Mouse (Mus musculus) stomach, postnatal 0 days (tissue): ENCODE results near the gene Olfr222. TPM values are rescaled to one million over a fixed set of nuclear protein-coding genes. Genes with fewer than 3 reads are reported as not detected.

ENCODE experiments used
- ATAC-seq: fragments of 200-750 bp; cut with Nextera tagmentation; 2 replicates; pipeline ENCODE4 v1.8.0; 2017; ENCODE audit not compliant: low FRiP score, low TSS enrichment
- DNase-seq: peaks from one replicate; pipeline ENCODE4 v3.0.0-alpha.2; 2016; ENCODE audit warnings: low spot score
- H3K27ac ChIP-seq: fragments of 300-500 bp; sonication (generic); replicated peaks from 2 replicates; pipeline ENCODE4 v1.5.1; 2014; ENCODE audit warnings: mild to moderate bottlenecking, control low read depth
- H3K27me3 ChIP-seq: fragments of 300-500 bp; sonication (generic); 2 replicates; pipeline ENCODE4 v1.6.1; 2014; ENCODE audit warnings: low read length; ENCODE audit not compliant: control insufficient read depth, insufficient read depth
- H3K36me3 ChIP-seq: fragments of 300-500 bp; sonication (generic); 2 replicates; pipeline ENCODE4 v1.6.1; 2014; ENCODE audit warnings: low read length, mixed read lengths; ENCODE audit not compliant: control insufficient read depth, insufficient read depth
- H3K4me1 ChIP-seq: fragments of 300-500 bp; sonication (generic); replicated peaks from 2 replicates; pipeline ENCODE4 v1.6.1; 2014; ENCODE audit warnings: antibody characterized with exemption; ENCODE audit not compliant: control insufficient read depth, insufficient read depth
- H3K4me2 ChIP-seq: fragments of 300-500 bp; sonication (generic); replicated peaks from 2 replicates; pipeline ENCODE4 v1.6.1; 2014; ENCODE audit warnings: low read depth, mild to moderate bottlenecking, control low read depth, moderate library complexity
- H3K4me3 ChIP-seq: fragments of 300-500 bp; sonication (generic); 2 replicates; pipeline ENCODE4 v1.5.1; 2014; ENCODE audit warnings: low read depth, low read length, control low read depth
- H3K9ac ChIP-seq: fragments of 300-500 bp; sonication (generic); 2 replicates; pipeline ENCODE4 v1.6.1; 2014; ENCODE audit warnings: mild to moderate bottlenecking, low read length, control low read depth, mixed read lengths
- H3K9me3 ChIP-seq: fragments of 300-500 bp; sonication (generic); 2 replicates; pipeline ENCODE4 v1.6.1; 2016; ENCODE audit warnings: low read length; ENCODE audit not compliant: control insufficient read depth
- CTCF ChIP-seq: IDR thresholded peaks from 2 replicates; pipeline ENCODE4 v1.5.1; 2016; ENCODE audit warnings: antibody characterized with exemption, low read depth, mild to moderate bottlenecking, moderate library complexity
- EP300 ChIP-seq: optimal IDR thresholded peaks from 2 replicates; pipeline ENCODE3; 2016; ENCODE audit warnings: antibody characterized with exemption
- WGBS: fragments of 180-500 bp; shearing (Covaris S2); extraction: QIAGEN DNeasy Blood & Tissue Kit; methylation state at CpG from one replicate; pipeline ENCODE4 v1.1.7; 2014; 5-methylcytosine and 5-hydroxymethylcytosine counted together
- polyA plus RNA-seq: library from polyadenylated mRNA; unstranded; fragments of >200 nt; fragmentation: Nextera tagmentation; extraction: Ambion mirVana; gene quantifications from 2 replicates; pipeline ENCODE4 v1.2.1, GENCODE M21; 2015

The Olfr222 gene
- polyA plus RNA-seq, 1 experiment from 2014 or later: not detected

GRCm38 (mm10) chr11:59589496-59589895, 13.5 kb upstream of the Olfr222 start:
- WGBS: 87% methylated on average over 8 of the region's 8 CpGs
- Histone ChIP-seq H3K9me3 (no peaks in the 10 kb centered on the region), H3K27me3 (no peaks in the 10 kb centered on the region), H3K36me3 (no peaks in the 10 kb centered on the region), H3K27ac (no peak overlapping the region), H3K4me3 (no peak overlapping the region), H3K9ac (no peak overlapping the region), H3K4me1 (no peaks in the 10 kb centered on the region), H3K4me2 (no peak overlapping the region)
- no peak for DNase-seq
- no peak for ATAC-seq
- TF ChIP-seq CTCF (no peak), EP300 (no peak)

- Histone ChIP-seq H3K4me3 (no peak overlapping the region), H3K9me3 (no peaks in the 10 kb centered on the region), H3K4me2 (no peak overlapping the region), H3K9ac (no peak overlapping the region), H3K27ac (no peak overlapping the region), H3K36me3 (no peaks in the 10 kb centered on the region), H3K27me3 (no peaks in the 10 kb centered on the region), H3K4me1 (no peaks in the 10 kb centered on the region)
- DNase-seq (peak; percentile 49), ATAC-seq (no peak)
- TF ChIP-seq CTCF: no peak
- no peak for TF ChIP-seq EP300
- WGBS: 17% methylated on average over 6 of the region's 6 CpGs
These were observed 8.5 kb upstream of the Olfr222 start for GRCm38 (mm10) chr11:59584539-59584938.

- H3K9me3 ChIP-seq: no peaks in the 10 kb centered on the region
- DNase-seq (no peak), ATAC-seq (no peak)
- no peaks in the 10 kb centered on the region for H3K36me3 ChIP-seq
- H3K27ac ChIP-seq: no peak overlapping the region
- WGBS: 42% methylated on average over 9 of the region's 9 CpGs
- H3K27me3 ChIP-seq: no peaks in the 10 kb centered on the region
- no peak overlapping the region for H3K4me2 ChIP-seq
- no peak overlapping the region for H3K9ac ChIP-seq
- H3K4me1 ChIP-seq: no peaks in the 10 kb centered on the region
- TF ChIP-seq EP300: no peak
- TF ChIP-seq CTCF: no peak
- no peak overlapping the region for H3K4me3 ChIP-seq
These were observed 309 bp downstream of the Olfr222 start for GRCm38 (mm10) chr11:59575726-59576125.

DNA sequence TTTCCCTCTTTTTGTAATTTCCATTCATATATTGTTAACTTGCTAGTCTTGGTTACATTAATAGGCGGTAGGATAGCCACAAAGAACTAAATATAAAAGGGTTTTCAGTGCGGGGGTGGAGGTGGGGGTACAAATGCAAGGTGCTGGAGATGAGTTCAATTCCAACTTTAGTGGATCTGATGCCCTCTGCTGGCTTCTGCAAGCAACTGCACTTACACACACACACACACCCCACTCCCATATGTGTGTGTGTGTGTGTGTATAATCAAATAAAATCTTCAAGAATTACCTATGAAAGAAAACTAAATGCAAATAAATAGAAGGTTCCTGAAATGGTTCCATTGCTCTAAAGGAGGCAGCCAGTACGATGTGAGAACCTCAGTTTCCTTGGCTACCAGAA, 6.7 kb downstream of the Olfr222 start:
- Histone ChIP-seq H3K27ac (no peak overlapping the region), H3K36me3 (no peaks in the 10 kb centered on the region), H3K9ac (no peak overlapping the region), H3K4me1 (no peaks in the 10 kb centered on the region), H3K4me3 (no peak overlapping the region), H3K4me2 (no peak overlapping the region), H3K27me3 (no peaks in the 10 kb centered on the region), H3K9me3 (no peaks in the 10 kb centered on the region)
- 51% methylated on average over 3 of the region's 3 CpGs for WGBS
- TF ChIP-seq EP300 (no peak), CTCF (peak; percentile 77)
- no peak for DNase-seq
- ATAC-seq: no peak

- 70% methylated on average over 9 of the region's 9 CpGs for WGBS
- no peak overlapping the region for H3K4me2 ChIP-seq
- ATAC-seq: no peak
- H3K27ac ChIP-seq: no peak overlapping the region
- H3K36me3 ChIP-seq: no peaks in the 10 kb centered on the region
- no peak for DNase-seq
- H3K27me3 ChIP-seq: no peaks in the 10 kb centered on the region
- no peaks in the 10 kb centered on the region for H3K9me3 ChIP-seq
- no peaks in the 10 kb centered on the region for H3K4me1 ChIP-seq
- H3K9ac ChIP-seq: no peak overlapping the region
- H3K4me3 ChIP-seq: no peak overlapping the region
- TF ChIP-seq CTCF (no peak), EP300 (no peak)
These were observed 13.2 kb downstream of the Olfr222 start for GRCm38 (mm10) chr11:59562837-59563236.

DNA sequence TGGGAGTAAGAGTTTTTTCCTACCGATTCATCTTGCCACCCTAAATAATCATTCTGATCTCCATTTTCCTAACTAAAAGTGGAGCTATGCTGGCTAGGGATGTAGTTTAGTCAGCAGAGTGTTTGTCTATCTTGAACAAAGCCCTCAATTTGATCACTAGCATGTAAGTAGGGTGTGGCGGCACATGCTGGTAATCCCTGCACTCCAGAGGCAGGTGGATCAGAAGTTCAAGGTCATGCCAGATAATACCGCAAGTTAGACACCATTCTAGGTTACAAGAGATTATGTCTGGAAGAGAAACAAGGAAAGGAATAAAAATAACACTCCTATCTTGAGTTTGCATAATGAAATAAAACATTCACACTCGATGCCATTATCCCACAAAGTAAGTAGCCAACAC, 13.7 kb downstream of the Olfr222 start:
- H3K9me3 ChIP-seq: no peaks in the 10 kb centered on the region
- H3K27ac ChIP-seq: no peak overlapping the region
- no peaks in the 10 kb centered on the region for H3K4me1 ChIP-seq
- H3K4me3 ChIP-seq: no peak overlapping the region
- no peak for DNase-seq
- no peak for ATAC-seq
- no peak for TF ChIP-seq CTCF
- TF ChIP-seq EP300: no peak
- 86% methylated on average over 4 of the region's 4 CpGs for WGBS
- no peak overlapping the region for H3K4me2 ChIP-seq
- no peaks in the 10 kb centered on the region for H3K27me3 ChIP-seq
- no peak overlapping the region for H3K9ac ChIP-seq
- no peaks in the 10 kb centered on the region for H3K36me3 ChIP-seq
